Mouse (Mus musculus): ENCODE results near the gene Prrg4. TPM values are rescaled to one million over a fixed set of nuclear protein-coding genes. Genes with fewer than 3 reads are reported as not detected.
"Not testable (repeated sequence)": the region's sequence is repeated elsewhere in the genome, so short reads cannot be mapped to it uniquely, and the experiment has no call there.

The Prrg4 gene
- polyA plus RNA-seq, 1 experiment from 2014 or later = 0.94 TPM

DNA sequence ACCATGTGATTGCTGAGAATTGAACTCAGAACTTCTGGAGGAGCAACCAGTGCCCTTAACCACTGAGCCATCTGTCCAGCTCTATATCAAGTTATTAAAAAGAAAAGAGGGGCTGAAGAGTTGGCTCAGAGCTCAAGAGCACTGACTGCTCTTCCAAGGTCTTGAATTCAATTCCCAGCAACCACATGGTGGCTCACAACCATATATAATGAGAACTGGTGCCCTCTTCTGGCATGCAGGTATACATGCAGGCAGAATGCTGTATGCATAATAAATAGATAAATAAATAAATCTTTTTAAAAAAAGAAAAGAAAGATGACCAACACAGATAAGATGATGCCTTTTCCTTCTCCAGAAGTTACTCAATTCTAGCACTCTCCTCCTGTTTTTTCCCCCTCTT, 8.7 kb downstream of the Prrg4 start:
- ATAC-seq (replicated peaks; ENCODE audit: insufficient number of reproducible peaks, insufficient read depth, low FRiP score, low read depth) = no peak
- Histone ChIP-seq H3K27me3 (no peaks in the 10 kb centered on the region), H3K9me3 (replicated peaks) (no peaks in the 10 kb centered on the region), H3K36me3 (no peaks in the 10 kb centered on the region), H3K4me2 (no peak overlapping the region), H3K4me3 (no peak overlapping the region), H3K27ac (no peak overlapping the region), H3K4me1 (replicated peaks) (no peaks in the 10 kb centered on the region), H3K9ac (no peak overlapping the region)

DNA sequence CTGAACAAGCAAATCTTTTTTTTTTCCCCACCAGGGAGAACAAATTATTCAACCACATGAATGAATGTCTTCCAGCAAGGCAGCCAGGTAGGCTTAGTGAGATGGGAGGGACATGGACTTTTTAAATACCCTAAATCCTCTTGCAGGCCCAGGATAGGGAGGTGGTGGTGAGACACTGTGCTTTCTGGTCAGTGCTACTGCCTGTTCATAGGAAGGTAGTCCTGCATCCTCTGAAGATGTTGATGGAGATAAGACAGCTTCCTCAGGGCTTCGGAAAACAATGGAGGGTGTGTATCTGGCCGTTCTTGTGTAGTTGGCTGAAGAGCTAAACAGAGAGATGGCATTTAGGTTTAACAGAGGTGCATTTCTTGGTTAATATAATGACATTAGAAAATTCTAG, 17.2 kb downstream of the Prrg4 start:
- Histone ChIP-seq H3K27me3 (no peaks in the 10 kb centered on the region), H3K9ac (no peak overlapping the region), H3K9me3 (replicated peaks) (no peaks in the 10 kb centered on the region), H3K36me3 (no peaks in the 10 kb centered on the region), H3K4me1 (replicated peaks) (no peaks in the 10 kb centered on the region), H3K27ac (no peak overlapping the region), H3K4me2 (no peak overlapping the region), H3K4me3 (no peak overlapping the region)
- WGBS = 68% methylated on average over 2 of the region's 2 CpGs
- ATAC-seq (replicated peaks; ENCODE audit: insufficient number of reproducible peaks, insufficient read depth, low FRiP score, low read depth) = no peak

DNA sequence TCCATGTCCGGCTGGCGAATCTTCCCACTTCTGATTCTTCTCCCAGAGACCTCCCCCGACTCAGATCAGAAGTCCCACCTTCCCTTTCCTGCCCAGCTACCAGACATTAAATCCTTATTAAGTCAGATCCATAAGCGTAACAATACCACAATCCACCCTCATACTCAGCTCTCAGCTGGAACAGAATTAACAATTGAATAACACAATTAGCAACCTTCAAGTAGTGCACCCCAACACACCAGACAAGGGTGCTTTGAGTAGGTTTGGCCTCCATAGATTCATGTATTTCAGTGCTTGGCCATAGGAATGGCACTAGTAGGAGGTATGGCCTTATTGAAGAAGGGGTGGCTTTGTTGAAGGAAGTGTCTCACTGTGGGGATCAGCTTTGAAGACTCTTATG, 23.5 kb downstream of the Prrg4 start:
- Histone ChIP-seq H3K27ac (no peak overlapping the region), H3K4me2 (no peak overlapping the region), H3K9me3 (replicated peaks) (no peaks in the 10 kb centered on the region), H3K27me3 (no peaks in the 10 kb centered on the region), H3K36me3 (no peaks in the 10 kb centered on the region), H3K4me3 (no peak overlapping the region), H3K9ac (no peak overlapping the region), H3K4me1 (replicated peaks) (no peaks in the 10 kb centered on the region)
- no peak for ATAC-seq (replicated peaks; ENCODE audit: insufficient number of reproducible peaks, insufficient read depth, low FRiP score, low read depth)
- 83% methylated on average over 4 of the region's 4 CpGs for WGBS

DNA sequence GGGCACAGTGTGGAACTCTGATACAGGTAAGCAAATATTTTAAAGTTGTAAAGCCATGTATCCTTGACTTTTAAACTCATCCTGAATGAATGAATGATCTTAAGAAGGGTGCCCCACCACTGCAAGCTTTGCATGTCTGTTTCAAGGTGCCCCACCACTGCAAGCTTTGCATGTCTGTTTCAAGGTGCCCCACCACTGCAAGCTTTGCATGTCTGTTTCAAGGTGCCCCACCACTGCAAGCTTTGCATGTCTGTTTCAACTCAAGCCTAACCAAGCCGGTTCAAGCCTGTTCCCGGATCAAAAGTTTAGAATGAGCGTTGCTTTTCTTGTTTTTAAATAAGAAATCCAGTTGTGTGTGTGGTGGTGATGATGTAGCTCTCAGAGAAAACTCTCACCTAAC, 30.9 kb downstream of the Prrg4 start:
- not testable (repeated sequence) for H3K4me2 ChIP-seq; H3K27ac ChIP-seq; H3K9ac ChIP-seq; H3K9me3 ChIP-seq (replicated peaks); H3K27me3 ChIP-seq; ATAC-seq (replicated peaks; ENCODE audit: insufficient number of reproducible peaks, insufficient read depth, low FRiP score, low read depth); H3K36me3 ChIP-seq; H3K4me3 ChIP-seq
- peaks cover 15% of the 10 kb centered on the region for H3K4me1 ChIP-seq (replicated peaks)
- WGBS = 81% methylated on average over 3 of the region's 3 CpGs

DNA sequence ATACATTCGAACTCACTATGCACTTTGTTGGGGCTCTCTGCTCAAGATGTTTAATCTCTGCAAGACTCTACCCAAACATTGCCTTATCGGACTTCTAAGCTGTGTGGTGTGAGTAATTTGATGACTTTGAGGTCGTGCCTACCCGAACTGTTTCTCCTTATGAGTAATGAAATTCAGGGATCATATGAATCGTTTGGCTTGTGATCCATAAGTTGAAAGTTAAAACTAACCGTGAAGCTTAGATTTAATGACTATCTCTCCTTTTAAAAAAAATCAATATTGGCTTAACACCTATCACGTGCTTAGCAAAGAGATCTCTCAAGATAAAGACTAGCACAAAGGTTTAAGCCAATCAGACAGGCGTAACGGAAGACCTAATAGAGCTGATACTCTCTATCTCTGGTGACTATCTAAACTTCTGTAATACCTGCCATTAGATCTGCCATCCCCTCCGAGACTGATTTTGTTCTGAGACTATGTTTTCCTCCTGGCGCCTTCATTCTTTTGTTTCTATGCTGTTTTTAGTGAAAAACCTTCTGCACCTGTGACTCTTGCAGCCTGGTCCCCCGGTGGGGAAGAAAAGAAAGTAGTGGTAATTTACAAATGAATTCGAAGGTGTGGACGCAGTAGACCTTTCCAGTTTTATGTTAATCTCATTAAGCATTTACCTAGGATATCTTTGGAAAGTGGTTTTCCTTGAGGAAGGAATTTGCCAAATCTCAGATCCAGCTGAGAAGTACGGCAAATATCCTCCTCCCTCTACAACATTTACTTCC, 31.9 kb downstream of the Prrg4 start:
- H3K4me1 ChIP-seq (replicated peaks) = peaks cover 20% of the 10 kb centered on the region
- H3K9me3 ChIP-seq (replicated peaks) = no peaks in the 10 kb centered on the region
- H3K27ac ChIP-seq = peak overlapping the region; percentile 99
- ATAC-seq (replicated peaks; ENCODE audit: insufficient number of reproducible peaks, insufficient read depth, low FRiP score, low read depth) = no peak
- 1% methylated on average over 15 of the region's 15 CpGs for WGBS
- peak overlapping the region; percentile 99 for H3K9ac ChIP-seq
- peak overlapping the region; percentile 90 for H3K4me2 ChIP-seq
- H3K4me3 ChIP-seq = peak overlapping the region; percentile 97
- no peaks in the 10 kb centered on the region for H3K27me3 ChIP-seq
- no peaks in the 10 kb centered on the region for H3K36me3 ChIP-seq

DNA sequence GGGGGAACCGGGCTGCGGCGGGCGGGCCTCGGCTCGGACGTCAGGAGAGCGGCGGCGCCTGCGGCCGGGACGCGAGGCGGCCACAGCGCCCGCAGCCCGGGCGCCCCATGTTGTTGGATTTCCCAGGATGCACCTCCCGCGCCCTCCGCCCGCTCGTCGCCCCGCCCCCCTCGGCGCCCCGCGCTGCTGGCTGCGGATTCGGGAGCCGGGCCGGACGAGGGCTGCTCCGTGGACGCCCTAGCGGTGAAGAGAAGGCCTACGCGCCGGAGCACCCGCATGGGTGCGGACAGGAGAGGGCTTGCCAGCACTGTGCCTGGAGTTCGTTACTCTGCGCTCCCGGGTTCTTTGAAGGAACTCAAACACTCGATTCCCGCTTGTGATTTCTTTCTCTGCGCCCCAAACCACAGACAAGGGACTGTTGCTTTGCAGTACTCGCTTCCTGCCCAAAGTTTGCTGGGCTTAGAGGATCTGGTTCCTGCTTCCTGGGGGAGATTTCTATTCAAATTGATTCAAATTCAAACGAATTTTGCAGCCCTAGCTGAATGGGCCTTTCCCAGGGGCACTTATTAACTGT, 32.7 kb downstream of the Prrg4 start:
- Histone ChIP-seq H3K4me2 (peak overlapping the region; percentile 90), H3K27me3 (no peaks in the 10 kb centered on the region), H3K36me3 (no peaks in the 10 kb centered on the region), H3K9ac (peak overlapping the region; percentile 99), H3K4me1 (replicated peaks) (peaks cover 20% of the 10 kb centered on the region), H3K27ac (peak overlapping the region; percentile 99), H3K9me3 (replicated peaks) (no peaks in the 10 kb centered on the region), H3K4me3 (peak overlapping the region; percentile 97)
- WGBS = under 1% methylated on average over 36 of the region's 51 CpGs
- ATAC-seq (replicated peaks; ENCODE audit: insufficient number of reproducible peaks, insufficient read depth, low FRiP score, low read depth) = peak; percentile 91

DNA sequence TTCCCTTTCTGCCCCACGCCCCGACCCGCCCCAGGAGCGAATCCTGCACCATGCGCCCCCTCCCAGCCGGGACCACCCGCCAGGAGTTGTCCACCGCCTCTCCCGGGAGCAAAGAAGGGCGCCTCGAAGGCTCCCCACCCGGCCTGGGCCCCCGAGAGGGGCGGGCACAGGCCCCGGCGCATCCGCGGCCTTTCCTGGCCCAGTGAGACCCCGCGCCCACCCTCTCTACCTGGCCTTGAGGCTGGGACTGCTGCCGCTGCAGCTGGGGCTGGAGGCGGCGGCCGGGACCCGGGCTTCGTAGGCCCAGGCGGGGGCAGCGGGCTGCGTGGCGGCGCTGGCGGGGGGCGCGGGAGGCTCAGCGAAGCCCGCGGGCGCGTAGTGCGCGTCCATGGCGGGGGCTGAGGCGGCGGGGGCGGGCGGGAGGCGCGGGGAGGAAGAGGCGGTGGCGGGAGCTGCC, 33.3 kb downstream of the Prrg4 start, which contains the start of gene Qser1:
Gene Qser1, minus strand, starts transcription at position 390 of the 457 bp plus-strand sequence.
- H3K9ac ChIP-seq = peak within 1 kb of the TSS; percentile 99
- H3K4me2 ChIP-seq = peak within 1 kb of the TSS; percentile 90
- H3K27me3 ChIP-seq = no peaks in the 10 kb centered on the region
- ATAC-seq (replicated peaks; ENCODE audit: insufficient number of reproducible peaks, insufficient read depth, low FRiP score, low read depth) = peak; percentile 20; the same call in 1 of the 2 replicates
- peaks cover 20% of the 10 kb centered on the region for H3K4me1 ChIP-seq (replicated peaks)
- no peaks in the 10 kb centered on the region for H3K9me3 ChIP-seq (replicated peaks)
- H3K36me3 ChIP-seq = no peaks in the 10 kb centered on the region
- peak within 1 kb of the TSS; percentile 97 for H3K4me3 ChIP-seq
- H3K27ac ChIP-seq = peak within 1 kb of the TSS; percentile 99
- under 1% methylated on average over 28 of the region's 50 CpGs for WGBS

DNA sequence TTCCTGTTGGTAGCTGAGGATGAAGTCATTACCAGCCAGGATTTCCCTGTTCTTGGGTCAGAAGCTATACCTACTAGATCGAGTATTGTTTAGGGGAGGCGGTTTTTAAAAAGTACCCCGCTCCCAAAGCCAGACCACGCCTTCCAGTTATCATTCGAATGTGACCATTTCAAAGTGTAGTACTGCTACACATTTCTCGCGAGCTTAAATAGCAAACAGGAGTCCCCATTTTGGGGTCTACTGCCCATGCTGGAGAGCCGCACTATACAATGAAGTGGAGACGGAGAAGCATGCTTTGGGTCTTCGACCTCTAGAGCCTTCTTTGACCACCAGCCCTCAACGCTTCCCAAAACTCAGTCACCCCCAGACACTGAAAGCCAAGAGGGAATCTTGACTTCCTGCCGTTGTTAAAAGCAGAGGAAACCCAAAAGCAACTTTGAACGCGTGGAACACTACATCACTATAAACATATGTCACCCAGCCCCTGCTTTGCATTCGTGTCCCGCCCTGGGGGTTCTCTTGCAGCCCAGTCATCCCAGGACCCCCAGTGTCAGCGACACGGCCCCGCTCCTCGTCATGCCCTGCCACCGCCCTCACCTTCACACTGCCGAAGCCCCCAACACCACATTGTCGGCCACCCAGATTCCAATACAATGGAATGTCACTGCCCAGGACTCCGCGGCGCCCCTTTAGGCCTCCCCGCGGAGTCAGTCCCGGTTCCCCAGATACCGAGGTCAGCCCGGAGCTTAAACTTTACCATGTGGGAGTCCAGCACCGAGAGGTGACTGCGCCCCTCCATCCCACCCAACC, 33.9 kb downstream of the Prrg4 start:
- H3K36me3 ChIP-seq = no peaks in the 10 kb centered on the region
- H3K4me1 ChIP-seq (replicated peaks) = peaks cover 20% of the 10 kb centered on the region
- peak overlapping the region; percentile 99 for H3K27ac ChIP-seq
- ATAC-seq (replicated peaks; ENCODE audit: insufficient number of reproducible peaks, insufficient read depth, low FRiP score, low read depth) = peak; percentile 21
- peak overlapping the region; percentile 90 for H3K4me2 ChIP-seq
- no peaks in the 10 kb centered on the region for H3K27me3 ChIP-seq
- H3K4me3 ChIP-seq = peak overlapping the region; percentile 97
- no peaks in the 10 kb centered on the region for H3K9me3 ChIP-seq (replicated peaks)
- WGBS = under 1% methylated on average over 33 of the region's 33 CpGs
- peak overlapping the region; percentile 99 for H3K9ac ChIP-seq

DNA sequence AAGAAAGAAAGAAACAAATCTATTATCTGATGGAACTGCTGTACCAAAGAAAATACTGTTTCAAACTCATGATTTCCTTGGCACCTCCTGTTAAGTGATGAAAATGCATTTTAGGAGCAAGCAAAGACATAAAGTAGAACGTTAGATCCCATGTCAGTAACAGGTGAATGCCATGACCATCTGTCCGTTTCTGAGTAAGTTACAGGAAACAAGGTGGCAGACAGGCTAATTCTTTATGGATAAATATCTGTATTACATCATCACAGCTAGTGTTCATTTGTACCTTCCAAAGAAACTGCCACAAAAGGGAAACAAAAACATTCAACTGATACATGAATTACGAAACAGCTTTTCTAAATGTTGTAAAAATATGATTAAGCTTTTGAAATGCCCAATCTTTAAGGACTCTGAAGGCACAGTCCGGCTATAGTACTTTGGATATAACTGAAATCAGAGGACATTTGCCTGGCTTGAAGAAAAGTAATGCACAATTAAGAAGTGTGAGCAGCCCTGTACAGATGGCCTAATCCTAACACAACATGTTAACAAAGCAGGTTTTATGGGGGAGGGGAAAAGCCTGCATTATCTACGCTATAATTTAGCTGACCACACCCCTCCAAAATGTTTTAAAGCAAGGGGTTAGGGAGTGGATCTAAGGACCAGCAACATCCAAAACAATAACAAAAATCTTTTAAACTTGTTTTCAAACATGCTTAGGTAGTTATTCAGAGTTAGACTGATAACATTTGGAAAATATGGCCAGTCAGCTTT, 35.3 kb downstream of the Prrg4 start:
- H3K4me3 ChIP-seq = no peak overlapping the region
- H3K36me3 ChIP-seq = no peaks in the 10 kb centered on the region
- H3K4me2 ChIP-seq = no peak overlapping the region
- H3K4me1 ChIP-seq (replicated peaks) = peaks cover 27% of the 10 kb centered on the region
- H3K27ac ChIP-seq = no peak overlapping the region
- no peaks in the 10 kb centered on the region for H3K9me3 ChIP-seq (replicated peaks)
- no peak overlapping the region for H3K9ac ChIP-seq
- ATAC-seq (replicated peaks; ENCODE audit: insufficient number of reproducible peaks, insufficient read depth, low FRiP score, low read depth) = no peak
- H3K27me3 ChIP-seq = no peaks in the 10 kb centered on the region
- WGBS = 61% methylated on average over 5 of the region's 5 CpGs

DNA sequence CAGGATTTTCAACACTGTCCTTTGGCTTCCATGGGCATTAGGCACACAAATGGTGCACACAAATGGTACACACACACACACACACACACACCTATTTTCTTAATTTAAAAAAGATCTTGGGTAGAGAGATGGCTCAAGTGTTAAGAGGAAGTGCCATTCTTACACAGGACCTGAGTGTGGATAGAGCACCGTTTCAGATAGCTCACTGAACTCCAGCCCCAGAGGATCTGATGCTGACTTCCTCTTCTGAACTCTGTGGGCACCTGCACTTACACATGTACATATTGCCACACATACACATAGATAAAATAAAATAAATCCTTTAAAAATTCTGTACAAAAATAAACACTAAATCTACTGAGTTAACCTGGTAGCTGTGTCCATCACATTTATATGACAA, 44.2 kb downstream of the Prrg4 start:
- Histone ChIP-seq H3K4me3 (no peak overlapping the region), H3K4me1 (replicated peaks) (peaks cover 4% of the 10 kb centered on the region; the same call in 1 of the 2 replicates), H3K27ac (no peak overlapping the region), H3K9me3 (replicated peaks) (no peaks in the 10 kb centered on the region), H3K27me3 (no peaks in the 10 kb centered on the region), H3K4me2 (no peak overlapping the region), H3K9ac (no peak overlapping the region), H3K36me3 (no peaks in the 10 kb centered on the region)
- 67% methylated on average over 1 of the region's 1 CpGs for WGBS
- no peak for ATAC-seq (replicated peaks; ENCODE audit: insufficient number of reproducible peaks, insufficient read depth, low FRiP score, low read depth)
